Mouse (Mus musculus) embryonic facial prominence, embryonic 10.5 days (tissue): ENCODE measurements around the gene Rrm1. TPM values are rescaled to one million over a fixed set of nuclear protein-coding genes. Genes with fewer than 3 reads are reported as not detected.
A peak's percentile ranks its signal among the peaks of the same experiment; 100 is the strongest.

Source experiments
- DNase-seq: peaks from one replicate; pipeline ENCODE4 v3.0.0-alpha.2; 2017; ENCODE audit warnings: low spot score
- H3K27ac ChIP-seq: fragments of 300-500 bp; sonication (generic); replicated peaks from 2 replicates; pipeline ENCODE4 v1.5.1; 2016; ENCODE audit warnings: mild to moderate bottlenecking
- H3K27me3 ChIP-seq: fragments of 300-500 bp; sonication (generic); replicated peaks from 2 replicates; pipeline ENCODE4 v1.6.1; 2016; ENCODE audit warnings: low read depth, mild to moderate bottlenecking; ENCODE audit not compliant: poor library complexity, severe bottlenecking
- H3K36me3 ChIP-seq: fragments of 300-500 bp; sonication (generic); replicated peaks from 2 replicates; pipeline ENCODE4 v1.6.1; 2016; ENCODE audit warnings: mild to moderate bottlenecking, moderate library complexity
- H3K4me1 ChIP-seq: fragments of 300-500 bp; sonication (generic); 2 replicates; pipeline ENCODE4 v1.6.1; 2016
- H3K4me3 ChIP-seq: fragments of 300-500 bp; sonication (generic); 2 replicates; pipeline ENCODE4 v1.5.1; 2016; ENCODE audit warnings: mild to moderate bottlenecking, moderate library complexity
- H3K9me3 ChIP-seq: fragments of 300-500 bp; sonication (generic); 2 replicates; pipeline ENCODE4 v1.6.1; 2016; ENCODE audit warnings: mild to moderate bottlenecking
- WGBS: fragments of 180-500 bp; shearing (Covaris S2); methylation state at CpG from one replicate; pipeline ENCODE4 v1.1.7; 2016; 5-methylcytosine and 5-hydroxymethylcytosine counted together
- polyA plus RNA-seq: library from polyadenylated mRNA; unstranded; fragments of >200 nt; fragmentation: Nextera tagmentation; extraction: Ambion mirVana; gene quantifications from 2 replicates; pipeline ENCODE4 v1.2.1, GENCODE M21; 2016

Gene Rrm1
- polyA plus RNA-seq, 1 experiment from 2014 or later: 267 TPM

DNA sequence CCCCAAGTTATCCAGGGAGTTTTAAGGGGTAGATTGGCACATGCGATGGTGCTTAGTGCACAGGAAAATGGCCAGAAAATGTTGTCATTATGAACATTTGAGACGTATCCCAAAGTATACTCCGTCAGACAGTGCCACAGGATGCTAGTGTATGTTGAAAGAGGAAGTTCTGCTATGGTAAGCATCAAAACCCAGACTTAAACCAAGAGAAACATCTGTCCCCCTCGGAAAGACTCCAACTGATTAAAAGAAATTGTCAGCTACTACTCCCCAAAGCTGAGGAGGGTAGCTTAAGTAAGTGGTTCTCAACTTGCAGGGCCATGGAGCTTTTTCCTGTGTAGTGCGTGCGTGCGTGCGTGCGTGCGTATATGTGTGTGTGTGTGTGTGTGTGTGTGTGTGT lies 70.4 kb downstream of the Rrm1 start:
- Histone ChIP-seq H3K27me3 (peaks cover 34% of the 10 kb centered on the region), H3K9me3 (no peaks in the 10 kb centered on the region), H3K27ac (no peak overlapping the region), H3K36me3 (no peaks in the 10 kb centered on the region), H3K4me3 (no peak overlapping the region), H3K4me1 (peaks cover 14% of the 10 kb centered on the region)
- 94% methylated on average over 10 of the region's 10 CpGs for WGBS
- DNase-seq: no peak

DNA sequence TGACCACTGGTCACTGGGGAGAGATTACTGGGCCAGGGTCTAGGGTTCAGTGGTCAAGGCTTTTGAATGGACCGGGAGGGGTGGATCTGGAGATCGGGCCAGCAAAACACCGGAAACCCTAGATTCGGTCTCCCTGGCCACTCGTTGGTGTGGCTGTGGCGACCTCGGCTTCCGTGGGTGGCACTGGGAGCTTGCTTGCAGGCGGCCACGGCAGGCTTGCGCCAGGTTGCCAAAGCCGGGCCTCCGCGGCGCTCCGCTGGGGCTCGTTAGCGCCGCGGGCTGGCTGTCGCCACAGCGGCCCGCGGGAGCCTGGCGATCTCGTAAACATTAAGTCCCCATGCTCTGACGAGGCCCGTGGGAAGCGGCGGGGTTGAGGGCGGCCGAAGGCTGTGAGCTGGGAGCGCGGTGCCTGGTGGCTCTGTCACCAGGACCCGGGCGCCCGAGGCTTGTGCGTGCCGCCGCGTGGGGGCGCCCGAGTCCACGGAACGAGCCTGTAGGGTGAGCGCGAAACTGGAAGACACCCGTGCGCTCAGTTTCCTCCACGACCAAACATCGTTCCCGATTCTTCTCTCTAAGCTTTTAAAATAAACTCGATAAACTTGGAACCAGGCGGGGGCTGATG lies 71.4 kb downstream of the Rrm1 start:
- Histone ChIP-seq H3K27me3 (peaks cover 34% of the 10 kb centered on the region), H3K27ac (peak overlapping the region; percentile 80; the same call in 1 of the 2 replicates), H3K4me3 (peak overlapping the region; percentile 65), H3K36me3 (no peaks in the 10 kb centered on the region), H3K9me3 (no peaks in the 10 kb centered on the region), H3K4me1 (peaks cover 14% of the 10 kb centered on the region)
- 2% methylated on average over 54 of the region's 54 CpGs for WGBS
- peak; percentile 91 for DNase-seq

DNA sequence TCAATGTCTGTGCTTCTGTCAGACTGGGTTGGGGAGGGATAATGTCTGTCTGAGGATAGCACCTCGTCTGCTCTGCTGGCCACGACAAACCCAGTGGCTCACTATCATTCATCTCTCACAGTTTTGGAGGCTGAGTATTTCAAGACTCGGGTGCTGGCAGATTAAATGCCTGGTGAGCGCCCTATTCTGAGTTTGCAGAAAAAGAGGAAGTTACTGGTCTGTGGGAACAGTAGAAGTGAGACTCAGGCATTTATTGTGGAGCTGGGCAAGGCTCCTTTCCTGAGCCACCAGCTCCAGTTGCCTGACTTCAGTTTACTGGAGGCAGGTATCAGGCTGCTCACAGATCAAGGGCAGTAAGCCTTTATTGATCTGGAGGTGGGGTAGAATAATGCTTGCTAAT lies 72.6 kb downstream of the Rrm1 start:
- H3K9me3 ChIP-seq: no peaks in the 10 kb centered on the region
- no peaks in the 10 kb centered on the region for H3K36me3 ChIP-seq
- H3K27me3 ChIP-seq: peaks cover 34% of the 10 kb centered on the region
- no peak overlapping the region for H3K4me3 ChIP-seq
- peaks cover 14% of the 10 kb centered on the region for H3K4me1 ChIP-seq
- H3K27ac ChIP-seq: no peak overlapping the region
- WGBS: 75% methylated on average over 4 of the region's 4 CpGs
- no peak for DNase-seq

DNA sequence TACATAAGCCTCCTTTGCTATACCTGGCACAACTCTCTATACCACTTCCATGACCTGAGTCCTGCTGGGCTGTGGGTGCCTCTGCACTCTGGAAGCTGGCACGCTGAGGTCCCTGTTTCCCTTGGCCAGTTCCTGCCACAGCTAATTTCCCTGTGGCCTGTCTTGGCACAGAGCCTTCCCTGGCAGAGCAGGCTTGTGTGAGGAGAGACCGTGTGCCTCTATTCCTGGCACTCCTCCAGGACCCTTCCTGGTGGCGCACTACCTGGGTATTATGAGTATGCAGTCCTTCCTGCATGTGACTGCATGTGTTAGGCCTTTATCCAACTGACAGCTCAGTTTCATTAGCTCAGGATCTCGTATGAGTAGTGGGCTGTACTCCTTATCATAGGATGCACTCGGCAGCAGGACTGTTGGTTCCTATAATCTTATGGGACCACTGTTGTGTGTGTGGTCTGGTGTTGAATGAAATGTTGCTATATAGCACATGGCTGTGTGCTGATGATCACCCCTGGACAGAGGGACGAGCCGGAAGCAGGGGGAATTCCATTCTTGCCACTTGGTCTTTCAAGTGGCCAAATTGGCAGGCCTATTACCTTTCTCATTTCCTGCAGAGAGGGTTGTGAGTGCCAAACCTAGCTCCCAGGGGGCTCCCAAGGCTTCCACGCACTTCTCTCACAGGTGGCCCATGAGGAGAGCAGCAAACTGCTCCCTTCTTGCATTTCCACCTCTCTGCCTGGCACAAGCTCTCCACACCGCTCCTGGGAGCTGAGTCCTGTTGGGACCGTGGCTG lies 75.0 kb downstream of the Rrm1 start:
- no peak overlapping the region for H3K4me3 ChIP-seq
- peaks cover 28% of the 10 kb centered on the region for H3K27me3 ChIP-seq
- H3K36me3 ChIP-seq: no peaks in the 10 kb centered on the region
- H3K4me1 ChIP-seq: peaks cover 14% of the 10 kb centered on the region
- no peaks in the 10 kb centered on the region for H3K9me3 ChIP-seq
- WGBS: 78% methylated on average over 10 of the region's 10 CpGs
- no peak for DNase-seq
- H3K27ac ChIP-seq: no peak overlapping the region

DNA sequence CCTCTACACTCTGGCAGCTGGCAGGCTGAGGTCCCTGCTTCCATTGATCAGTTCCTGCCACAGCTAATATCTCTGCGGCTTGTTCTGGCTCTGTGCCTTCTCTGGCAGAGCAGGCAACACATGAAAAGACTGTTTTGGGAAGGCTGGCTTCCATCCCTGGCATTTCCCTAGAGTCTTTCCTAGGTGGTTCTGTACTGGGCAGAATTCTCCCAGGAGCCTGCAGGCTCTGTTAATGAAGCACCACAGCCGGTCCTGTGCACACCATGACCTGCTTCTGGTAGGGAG lies 75.5 kb downstream of the Rrm1 start:
- H3K27me3 ChIP-seq: peaks cover 23% of the 10 kb centered on the region
- H3K9me3 ChIP-seq: no peaks in the 10 kb centered on the region
- WGBS: 85% methylated on average over 2 of the region's 2 CpGs
- no peaks in the 10 kb centered on the region for H3K36me3 ChIP-seq
- H3K4me3 ChIP-seq: no peak overlapping the region
- H3K4me1 ChIP-seq: peaks cover 14% of the 10 kb centered on the region
- no peak for DNase-seq
- H3K27ac ChIP-seq: no peak overlapping the region

Other genes starting within 250 kb of the Rrm1 start
- 48.2 and 50.6 TPM in 2 replicates for gene Nup98, start 231.5 kb upstream of the Rrm1 start, polyA plus RNA-seq
- gene Pgap2, start 231.5 kb upstream of the Rrm1 start, polyA plus RNA-seq: 61.3 and 62.4 TPM in 2 replicates
- gene Rhog, start 185.6 kb upstream of the Rrm1 start, polyA plus RNA-seq: 42.5 and 48.4 TPM in 2 replicates
- gene Stim1, start 173.9 kb upstream of the Rrm1 start, polyA plus RNA-seq: 13.0 and 14.6 TPM in 2 replicates
- 0.55 and 0.58 TPM in 2 replicates for gene Olfr543, start 40.0 kb downstream of the Rrm1 start, polyA plus RNA-seq
- gene Olfr544, start 46.6 kb downstream of the Rrm1 start, polyA plus RNA-seq: 0.10 and 0.13 TPM in 2 replicates
- 0.05 and 0.24 TPM in 2 replicates for gene Olfr545, start 57.9 kb downstream of the Rrm1 start, polyA plus RNA-seq
- not detected in 2 replicates for gene Olfr547, start 93.1 kb downstream of the Rrm1 start, polyA plus RNA-seq
- gene Olfr548-ps1, start 99.2 kb downstream of the Rrm1 start, polyA plus RNA-seq: not detected in 2 replicates
- not detected in 2 replicates for gene Olfr549, start 108.2 kb downstream of the Rrm1 start, polyA plus RNA-seq
- gene Trim21, start 123.8 kb downstream of the Rrm1 start, polyA plus RNA-seq: 0.24 and 0.54 TPM in 2 replicates
- gene Olfr550, start 129.7 kb downstream of the Rrm1 start, polyA plus RNA-seq: not detected in 2 replicates
- gene Olfr551, start 150.2 kb downstream of the Rrm1 start, polyA plus RNA-seq: not detected in 2 replicates
- not detected in 2 replicates for gene Olfr552, start 156.1 kb downstream of the Rrm1 start, polyA plus RNA-seq
- not detected in 2 replicates for gene Olfr553, start 176.5 kb downstream of the Rrm1 start, polyA plus RNA-seq
- gene Olfr554, start 196.7 kb downstream of the Rrm1 start, polyA plus RNA-seq: not detected in 2 replicates
- gene Olfr555, start 217.1 kb downstream of the Rrm1 start, polyA plus RNA-seq: not detected in 2 replicates
- gene Olfr556, start 223.2 kb downstream of the Rrm1 start, polyA plus RNA-seq: not detected in 2 replicates
- gene Trim68, start 245.6 kb downstream of the Rrm1 start, polyA plus RNA-seq: 10.9 and 13.2 TPM in 2 replicates